Mouse (Mus musculus) limb, embryonic 14.5 days (tissue): ENCODE measurements around the gene Bcl7c. TPM values are rescaled to one million over a fixed set of nuclear protein-coding genes. Genes with fewer than 3 reads are reported as not detected.

Experiments used
- ATAC-seq: fragments of 200-750 bp; cut with Nextera tagmentation; 2 replicates; pipeline ENCODE4 v1.8.0; 2017; ENCODE audit warnings: low read depth, moderate number of reproducible peaks, moderate TSS enrichment; ENCODE audit not compliant: low FRiP score
- DNase-seq: peaks from one replicate; pipeline ENCODE4 v3.0.0-alpha.2; 2015; ENCODE audit warnings: low spot score
- H3K27ac ChIP-seq: fragments of 300-500 bp; sonication (generic); replicated peaks from 2 replicates; pipeline ENCODE4 v1.5.1; 2014; ENCODE audit warnings: low read depth, mild to moderate bottlenecking, low read length, moderate library complexity, mixed read lengths
- H3K27me3 ChIP-seq: fragments of 300-500 bp; sonication (generic); 2 replicates; pipeline ENCODE4 v1.6.1; 2014; ENCODE audit warnings: low read length, mixed read lengths; ENCODE audit not compliant: control insufficient read depth, insufficient read depth
- H3K36me3 ChIP-seq: fragments of 300-500 bp; sonication (generic); 2 replicates; pipeline ENCODE4 v1.6.1; 2014; ENCODE audit warnings: mild to moderate bottlenecking, low read length, moderate library complexity, mixed read lengths; ENCODE audit not compliant: control insufficient read depth, insufficient read depth
- H3K4me1 ChIP-seq: fragments of 300-500 bp; sonication (generic); 2 replicates; pipeline ENCODE4 v1.6.1; 2014; ENCODE audit warnings: antibody characterized with exemption, low read length, mixed read lengths; ENCODE audit not compliant: control insufficient read depth, insufficient read depth
- H3K4me2 ChIP-seq: fragments of 300-500 bp; sonication (generic); replicated peaks from 2 replicates; pipeline ENCODE4 v1.6.1; 2014; ENCODE audit warnings: low read depth, mild to moderate bottlenecking, low read length, moderate library complexity; ENCODE audit not compliant: severe bottlenecking
- H3K4me3 ChIP-seq: fragments of 300-500 bp; sonication (generic); replicated peaks from 2 replicates; pipeline ENCODE4 v1.5.1; 2014; ENCODE audit warnings: low read length
- H3K9ac ChIP-seq: fragments of 300-500 bp; sonication (generic); 2 replicates; pipeline ENCODE4 v1.6.1; 2014; ENCODE audit warnings: mild to moderate bottlenecking, low read depth, low read length, moderate library complexity; ENCODE audit not compliant: severe bottlenecking
- H3K9me3 ChIP-seq: fragments of 300-500 bp; sonication (generic); 2 replicates; pipeline ENCODE4 v1.6.1; 2016; ENCODE audit warnings: low read length; ENCODE audit not compliant: control insufficient read depth
- POLR2A ChIP-seq: fragments of 200-500 bp; IDR thresholded peaks from 2 replicates; pipeline ENCODE4 v1.8.0; 2012; ENCODE audit warnings: inconsistent platforms, mild to moderate bottlenecking, moderate library complexity, borderline replicate concordance; ENCODE audit not compliant: insufficient read depth, insufficient read length; ENCODE audit errors: extremely low read depth
- WGBS: fragments of 180-500 bp; shearing (Covaris S2); extraction: QIAGEN DNeasy Blood & Tissue Kit; methylation state at CpG from one replicate; pipeline ENCODE4 v1.1.7; 2014; 5-methylcytosine and 5-hydroxymethylcytosine counted together
- polyA plus RNA-seq, 2 experiments: library from polyadenylated mRNA; depleted of rRNA in 1 of 2; stranded (reverse) in 1 of 2; unstranded in 1 of 2; fragments of >200 nt; fragmentation: Nextera tagmentation in 1 of 2; extraction: Ambion mirVana in 1 of 2; gene quantifications; 2 replicates each; pipeline versions ENCODE4 v1.2.1 to v1.2.3; 2012 to 2014

The Bcl7c gene
- polyA plus RNA-seq (2012; rRNA removed) (74.7 and 90.0 TPM in 2 replicates), polyA plus RNA-seq (2014; fragmentation: Nextera tagmentation; extraction: Ambion mirVana) (95.4 and 102 TPM in 2 replicates)

DNA sequence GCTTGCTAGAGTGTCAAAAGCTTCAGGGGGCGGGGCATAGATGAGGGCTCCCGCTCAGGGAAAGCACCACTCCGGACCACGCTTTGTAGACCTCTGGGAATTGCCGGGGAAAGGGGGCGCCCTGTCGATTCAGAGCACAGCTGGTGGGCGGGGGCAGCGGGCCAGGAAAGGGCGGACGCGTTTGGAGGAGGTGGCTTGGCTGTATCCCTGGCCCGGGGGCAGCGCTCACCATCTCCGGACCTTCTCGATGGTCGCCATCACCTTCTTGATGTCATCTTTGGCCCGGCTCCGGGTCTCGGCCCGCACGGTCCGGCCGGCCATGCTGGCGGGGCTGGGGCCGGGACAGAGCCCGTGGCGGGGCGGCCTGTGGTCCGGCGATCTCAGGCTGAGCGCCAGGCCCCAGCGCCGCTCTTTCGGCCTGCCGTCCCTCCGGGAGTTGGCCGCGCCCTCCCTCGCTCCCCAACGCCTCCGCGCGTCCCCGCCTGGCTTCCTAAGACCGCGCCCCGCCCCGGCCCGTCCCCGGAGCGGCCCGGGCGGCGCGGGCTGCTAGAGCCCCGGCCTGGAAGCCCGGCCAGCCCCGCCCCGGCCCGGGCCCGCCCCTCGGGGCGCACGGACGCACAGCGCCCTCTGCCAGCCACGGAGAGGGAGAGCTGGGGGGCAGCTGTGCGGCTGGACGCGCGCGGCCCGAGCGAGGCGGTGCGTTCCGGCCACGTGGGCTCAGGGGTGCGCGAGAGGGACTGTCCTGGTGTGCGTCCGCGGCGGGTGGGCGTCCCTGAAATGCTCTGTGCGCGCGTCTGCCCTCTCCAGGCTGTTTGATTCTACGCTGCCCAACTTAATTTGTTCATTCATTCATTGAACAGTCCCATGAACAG is at the start of gene Bcl7c:
Gene Bcl7c, minus strand, starts transcription at position 727 of the 872 bp plus-strand sequence.
- Histone ChIP-seq H3K4me3 (peak within 1 kb of the TSS; percentile 83), H3K27me3 (no peaks in the 10 kb centered on the region), H3K36me3 (peaks cover 36% of the 10 kb centered on the region), H3K4me2 (peak within 1 kb of the TSS; percentile 87), H3K9ac (peak within 1 kb of the TSS; percentile 92), H3K4me1 (peaks cover 36% of the 10 kb centered on the region), H3K9me3 (no peaks in the 10 kb centered on the region), H3K27ac (peak within 1 kb of the TSS; percentile 98)
- peak; percentile 36; the same call in 1 of the 2 replicates for TF ChIP-seq POLR2A
- WGBS, result under 1% methylated on average over 65 of the region's 90 CpGs
- peak; percentile 72 for ATAC-seq
- DNase-seq, result peak; percentile 93

DNA sequence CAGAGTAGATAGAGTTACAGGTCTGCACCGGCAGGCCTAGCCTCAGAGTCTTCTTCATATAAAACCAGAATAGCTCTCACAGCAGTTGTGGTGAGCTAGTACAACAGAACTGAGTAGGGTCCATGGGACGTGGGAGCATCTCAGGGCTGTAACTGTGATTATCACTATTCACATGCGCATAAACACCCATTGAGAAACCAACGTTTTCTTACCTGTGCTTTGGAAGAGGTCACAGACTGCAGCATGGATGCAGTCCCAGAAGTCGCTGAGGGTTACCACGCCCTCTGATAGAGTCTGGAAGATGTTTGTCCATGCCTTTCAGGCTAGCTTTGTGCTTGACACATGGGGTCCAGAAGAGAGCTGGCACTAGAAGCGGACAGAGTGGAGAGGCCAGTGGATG is 45.0 kb upstream of the Bcl7c start:
- no peak overlapping the region for H3K4me2 ChIP-seq
- WGBS, result 84% methylated on average over 7 of the region's 7 CpGs
- H3K27me3 ChIP-seq, result no peaks in the 10 kb centered on the region
- H3K9ac ChIP-seq, result no peak overlapping the region
- TF ChIP-seq POLR2A, result no peak
- peaks cover 99% of the 10 kb centered on the region for H3K36me3 ChIP-seq
- H3K4me1 ChIP-seq, result no peaks in the 10 kb centered on the region
- DNase-seq (no peak), ATAC-seq (no peak)
- H3K27ac ChIP-seq, result no peak overlapping the region
- no peaks in the 10 kb centered on the region for H3K9me3 ChIP-seq
- no peak overlapping the region for H3K4me3 ChIP-seq

DNA sequence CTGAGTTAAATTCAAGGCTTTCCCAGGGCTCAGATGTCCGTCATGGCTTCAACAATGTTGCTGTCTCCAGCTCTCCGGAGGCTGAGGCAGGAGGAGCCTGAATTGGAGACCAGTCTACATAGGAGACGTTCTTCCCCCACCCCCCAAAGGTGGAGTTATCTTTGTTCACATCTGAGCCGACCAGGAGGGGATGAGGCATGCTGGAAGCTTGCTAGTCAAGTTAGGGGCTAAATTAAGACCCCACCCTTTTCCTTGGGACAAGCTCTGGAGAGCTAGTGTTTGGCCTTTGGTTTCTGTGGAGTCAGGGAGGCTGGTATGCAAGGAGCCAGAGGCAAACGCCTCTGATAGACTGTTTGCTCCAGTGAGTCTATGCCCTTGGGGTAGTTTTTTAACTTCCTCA is 44.4 kb upstream of the Bcl7c start:
- ATAC-seq (no peak), DNase-seq (no peak)
- peak overlapping the region; percentile 12; the same call in 1 of the 2 replicates for H3K9ac ChIP-seq
- no peak overlapping the region for H3K4me3 ChIP-seq
- no peak overlapping the region for H3K27ac ChIP-seq
- TF ChIP-seq POLR2A, result no peak
- no peaks in the 10 kb centered on the region for H3K4me1 ChIP-seq
- WGBS, result 66% methylated on average over 5 of the region's 5 CpGs
- no peaks in the 10 kb centered on the region for H3K9me3 ChIP-seq
- H3K36me3 ChIP-seq, result peaks cover 100% of the 10 kb centered on the region
- no peaks in the 10 kb centered on the region for H3K27me3 ChIP-seq
- H3K4me2 ChIP-seq, result no peak overlapping the region

DNA sequence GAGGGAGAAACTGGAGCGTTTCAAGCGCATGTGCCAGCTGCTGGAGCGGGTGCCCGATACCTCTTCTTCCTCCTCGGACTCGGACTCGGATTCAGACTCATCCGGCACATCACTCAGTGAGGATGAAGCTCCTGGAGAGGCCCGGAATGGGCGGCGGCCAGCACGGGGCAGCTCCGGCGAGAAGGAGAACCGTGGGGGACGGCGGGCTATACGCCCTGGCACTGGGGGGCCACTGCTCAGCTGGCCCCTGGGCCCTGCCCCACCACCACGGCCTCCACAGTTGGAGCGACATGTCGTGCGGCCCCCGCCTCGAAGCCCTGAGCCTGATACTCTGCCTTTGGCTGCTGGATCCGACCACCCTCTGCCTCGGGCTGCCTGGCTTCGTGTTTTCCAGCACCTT is 43.3 kb upstream of the Bcl7c start:
- no peak for TF ChIP-seq POLR2A
- H3K27ac ChIP-seq, result no peak overlapping the region
- H3K4me2 ChIP-seq, result no peak overlapping the region
- DNase-seq (no peak), ATAC-seq (no peak)
- 0 out of 2 replicates have a peak, but pooled peaks cover 3% of the 10 kb centered on the region for H3K4me1 ChIP-seq
- 89% methylated on average over 14 of the region's 27 CpGs for WGBS
- H3K27me3 ChIP-seq, result no peaks in the 10 kb centered on the region
- H3K4me3 ChIP-seq, result no peak overlapping the region
- no peak overlapping the region for H3K9ac ChIP-seq
- no peaks in the 10 kb centered on the region for H3K9me3 ChIP-seq
- H3K36me3 ChIP-seq, result peaks cover 92% of the 10 kb centered on the region

DNA sequence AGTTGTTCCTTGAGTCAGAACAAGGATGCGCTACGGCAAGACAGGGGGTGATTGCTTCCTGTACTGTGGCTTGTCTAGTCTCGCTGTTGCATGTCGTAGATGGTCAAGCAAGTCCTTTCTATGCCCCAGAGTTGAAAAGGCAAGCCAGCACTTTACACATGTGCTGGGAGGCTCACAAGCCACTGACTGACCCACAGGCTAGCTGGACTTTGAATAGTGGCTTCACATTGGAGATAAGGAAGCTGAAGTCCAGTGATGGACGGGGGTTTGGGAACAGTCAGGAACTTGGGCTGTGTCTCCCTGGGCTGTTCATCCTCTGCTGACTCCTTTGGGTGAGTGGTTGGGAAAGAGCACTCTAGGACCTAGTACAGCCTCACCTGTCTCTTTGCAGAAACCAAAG is 42.9 kb upstream of the Bcl7c start:
- H3K9ac ChIP-seq, result no peak overlapping the region
- peaks cover 87% of the 10 kb centered on the region for H3K36me3 ChIP-seq
- 0 out of 2 replicates have a peak, but pooled peaks cover 3% of the 10 kb centered on the region for H3K4me1 ChIP-seq
- WGBS, result 94% methylated on average over 5 of the region's 5 CpGs
- H3K9me3 ChIP-seq, result no peaks in the 10 kb centered on the region
- DNase-seq, result no peak
- no peak for TF ChIP-seq POLR2A
- H3K27ac ChIP-seq, result no peak overlapping the region
- H3K4me3 ChIP-seq, result no peak overlapping the region
- no peak for ATAC-seq
- no peaks in the 10 kb centered on the region for H3K27me3 ChIP-seq
- no peak overlapping the region for H3K4me2 ChIP-seq
